Mouse (Mus musculus): ENCODE measurements around the gene Arpc5l. TPM values are rescaled to one million over a fixed set of nuclear protein-coding genes. Genes with fewer than 3 reads are reported as not detected.
A peak's percentile ranks its signal among the peaks of the same experiment; 100 is the strongest.
"Not testable (repeated sequence)": the region's sequence is repeated elsewhere in the genome, so short reads cannot be mapped to it uniquely, and the experiment has no call there.

Arpc5l gene
- polyA plus RNA-seq, 1 experiment from 2014 or later = 144 TPM

DNA sequence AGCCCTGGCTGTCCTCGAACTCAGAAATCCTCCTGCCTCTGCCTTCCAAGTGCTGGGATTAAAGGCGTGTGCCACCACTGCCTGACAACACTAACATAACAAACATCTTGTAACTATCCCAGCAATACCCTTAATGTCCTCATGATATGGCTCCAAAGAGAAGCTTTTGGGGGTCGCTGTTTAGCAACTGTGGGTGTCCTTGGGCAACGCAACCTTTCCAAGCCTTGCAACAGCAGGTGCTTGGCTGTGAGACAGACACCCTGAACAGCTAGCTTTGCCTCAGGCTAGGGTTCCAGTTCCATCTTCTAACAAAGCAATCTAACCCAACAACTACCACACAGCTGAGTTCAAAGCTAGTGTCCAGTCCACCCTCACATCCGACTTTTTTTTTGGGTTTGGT is 1.6 kb upstream of the Arpc5l start:
- Histone ChIP-seq H3K4me1 (ENCODE audit: control insufficient read depth, insufficient read depth, low read length) (peaks cover 28% of the 10 kb centered on the region), H3K27ac (replicated peaks; ENCODE audit: low read depth, low read length) (no peak overlapping the region), H3K4me2 (ENCODE audit: low read length) (peak overlapping the region; percentile 94), H3K9ac (replicated peaks; ENCODE audit: low read length) (peak overlapping the region; percentile 88; the same call in 1 of the 2 replicates), H3K9me3 (ENCODE audit: control insufficient read depth, low read length) (no peaks in the 10 kb centered on the region), H3K36me3 (ENCODE audit: control insufficient read depth, insufficient read depth, low read length) (peaks cover 43% of the 10 kb centered on the region), H3K27me3 (ENCODE audit: control insufficient read depth, insufficient read depth, low read length) (no peaks in the 10 kb centered on the region), H3K4me3 (replicated peaks; ENCODE audit: low read depth, low read length) (peak overlapping the region; percentile 58)
- no peak for ATAC-seq (ENCODE audit: low FRiP score, low TSS enrichment)
- 75% methylated on average over 5 of the region's 5 CpGs for WGBS
- DNase-seq = no peak

DNA sequence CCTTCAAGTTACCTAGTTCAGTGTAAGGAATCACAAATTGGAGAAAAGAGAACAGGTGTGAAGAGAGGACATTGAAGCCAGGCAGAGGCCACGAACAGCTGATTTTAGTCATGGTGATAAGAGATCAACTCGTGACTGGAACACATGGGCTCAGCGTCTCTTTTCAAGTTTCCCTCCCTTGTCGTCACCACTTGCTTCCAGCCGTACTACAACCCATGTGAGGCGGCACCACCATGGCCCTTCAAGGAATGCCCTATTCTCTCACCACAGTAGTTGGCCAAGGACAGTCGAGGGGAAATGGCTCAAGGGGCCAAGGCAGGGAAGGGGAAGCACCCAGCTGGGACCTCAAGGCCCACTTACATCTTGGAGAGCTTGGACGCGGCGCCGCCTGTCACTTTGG is 776 bp upstream of the Arpc5l start:
- peak overlapping the region; percentile 88 for H3K9ac ChIP-seq (replicated peaks; ENCODE audit: low read length)
- 0 out of 2 replicates have a peak, but pooled peaks have one; percentile 0 for ATAC-seq (ENCODE audit: low FRiP score, low TSS enrichment)
- peak overlapping the region; percentile 94 for H3K4me2 ChIP-seq (ENCODE audit: low read length)
- peaks cover 43% of the 10 kb centered on the region for H3K36me3 ChIP-seq (ENCODE audit: control insufficient read depth, insufficient read depth, low read length)
- no peaks in the 10 kb centered on the region for H3K27me3 ChIP-seq (ENCODE audit: control insufficient read depth, insufficient read depth, low read length)
- 0% methylated on average over 11 of the region's 11 CpGs for WGBS
- DNase-seq = peak; percentile 49
- H3K9me3 ChIP-seq (ENCODE audit: control insufficient read depth, low read length) = no peaks in the 10 kb centered on the region
- H3K4me3 ChIP-seq (replicated peaks; ENCODE audit: low read depth, low read length) = peak overlapping the region; percentile 58
- peaks cover 36% of the 10 kb centered on the region for H3K4me1 ChIP-seq (ENCODE audit: control insufficient read depth, insufficient read depth, low read length)
- peak overlapping the region; percentile 87 for H3K27ac ChIP-seq (replicated peaks; ENCODE audit: low read depth, low read length)

- Histone ChIP-seq H3K4me1 (ENCODE audit: control insufficient read depth, insufficient read depth, low read length) (peaks cover 41% of the 10 kb centered on the region), H3K36me3 (ENCODE audit: control insufficient read depth, insufficient read depth, low read length) (peaks cover 30% of the 10 kb centered on the region), H3K27ac (replicated peaks; ENCODE audit: low read depth, low read length) (peak within 1 kb of the TSS; percentile 87), H3K27me3 (ENCODE audit: control insufficient read depth, insufficient read depth, low read length) (no peaks in the 10 kb centered on the region), H3K9ac (replicated peaks; ENCODE audit: low read length) (peak within 1 kb of the TSS; percentile 88), H3K4me3 (replicated peaks; ENCODE audit: low read depth, low read length) (peak within 1 kb of the TSS; percentile 58), H3K9me3 (ENCODE audit: control insufficient read depth, low read length) (no peaks in the 10 kb centered on the region), H3K4me2 (ENCODE audit: low read length) (peak within 1 kb of the TSS; percentile 94)
- WGBS = 15% methylated on average over 15 of the region's 15 CpGs
- DNase-seq (no peak), ATAC-seq (ENCODE audit: low FRiP score, low TSS enrichment) (no peak)
These were observed 479 bp downstream of the Arpc5l start, which contains the start of gene Rpl35 for GRCm38 (mm10) chr2:39005574-39006079. Rpl35 (minus strand) TSS chr2:39005624.

DNA sequence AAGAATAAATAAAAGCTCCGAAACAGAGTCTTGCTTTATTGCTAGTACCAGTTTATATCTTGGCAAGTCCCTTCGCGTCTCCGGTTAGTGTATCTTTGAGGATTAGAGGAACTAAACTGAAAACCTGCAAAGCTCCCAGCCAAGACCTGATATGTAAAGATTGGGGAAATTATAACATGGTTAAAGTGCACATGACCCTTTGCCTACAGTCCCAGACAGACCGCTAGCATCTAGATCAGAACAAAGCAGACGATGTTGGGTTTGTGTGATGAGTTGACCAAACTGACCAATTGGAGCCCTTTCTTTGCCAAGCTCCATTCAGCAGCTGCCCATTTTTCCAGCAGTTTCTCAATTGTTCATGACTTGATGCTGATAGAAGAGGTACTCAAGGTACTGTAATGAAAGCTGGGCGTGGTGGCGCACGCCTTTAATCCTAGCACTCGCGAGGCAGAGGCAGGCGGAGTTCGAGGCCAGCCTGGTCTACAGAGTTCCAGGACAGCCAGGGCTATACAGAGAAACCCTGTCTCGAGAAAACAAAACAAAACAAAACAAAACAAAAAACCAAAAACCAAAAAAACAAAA is 1.1 kb downstream of the Arpc5l start:
- H3K9ac ChIP-seq (replicated peaks; ENCODE audit: low read length) = no peak overlapping the region
- peaks cover 41% of the 10 kb centered on the region for H3K4me1 ChIP-seq (ENCODE audit: control insufficient read depth, insufficient read depth, low read length)
- H3K36me3 ChIP-seq (ENCODE audit: control insufficient read depth, insufficient read depth, low read length) = peaks cover 27% of the 10 kb centered on the region
- no peak overlapping the region for H3K27ac ChIP-seq (replicated peaks; ENCODE audit: low read depth, low read length)
- no peak for ATAC-seq (ENCODE audit: low FRiP score, low TSS enrichment)
- no peak for DNase-seq
- H3K4me2 ChIP-seq (ENCODE audit: low read length) = peak overlapping the region; percentile 94
- H3K9me3 ChIP-seq (ENCODE audit: control insufficient read depth, low read length) = no peaks in the 10 kb centered on the region
- no peaks in the 10 kb centered on the region for H3K27me3 ChIP-seq (ENCODE audit: control insufficient read depth, insufficient read depth, low read length)
- peak overlapping the region; percentile 58 for H3K4me3 ChIP-seq (replicated peaks; ENCODE audit: low read depth, low read length)
- 90% methylated on average over 14 of the region's 14 CpGs for WGBS

GRCm38 (mm10) chr2:39007865-39008264 is 2.7 kb downstream of the Arpc5l start:
- ATAC-seq (ENCODE audit: low FRiP score, low TSS enrichment) = peak; percentile 88
- Histone ChIP-seq H3K27ac (replicated peaks; ENCODE audit: low read depth, low read length) (peak overlapping the region; percentile 90), H3K4me2 (ENCODE audit: low read length) (peak overlapping the region; percentile 96), H3K27me3 (ENCODE audit: control insufficient read depth, insufficient read depth, low read length) (no peaks in the 10 kb centered on the region), H3K36me3 (ENCODE audit: control insufficient read depth, insufficient read depth, low read length) (peaks cover 18% of the 10 kb centered on the region), H3K4me1 (ENCODE audit: control insufficient read depth, insufficient read depth, low read length) (peaks cover 41% of the 10 kb centered on the region), H3K4me3 (replicated peaks; ENCODE audit: low read depth, low read length) (peak overlapping the region; percentile 68), H3K9me3 (ENCODE audit: control insufficient read depth, low read length) (no peaks in the 10 kb centered on the region), H3K9ac (replicated peaks; ENCODE audit: low read length) (peak overlapping the region; percentile 88)
- peak; percentile 96 for DNase-seq
- under 1% methylated on average over 44 of the region's 44 CpGs for WGBS

DNA sequence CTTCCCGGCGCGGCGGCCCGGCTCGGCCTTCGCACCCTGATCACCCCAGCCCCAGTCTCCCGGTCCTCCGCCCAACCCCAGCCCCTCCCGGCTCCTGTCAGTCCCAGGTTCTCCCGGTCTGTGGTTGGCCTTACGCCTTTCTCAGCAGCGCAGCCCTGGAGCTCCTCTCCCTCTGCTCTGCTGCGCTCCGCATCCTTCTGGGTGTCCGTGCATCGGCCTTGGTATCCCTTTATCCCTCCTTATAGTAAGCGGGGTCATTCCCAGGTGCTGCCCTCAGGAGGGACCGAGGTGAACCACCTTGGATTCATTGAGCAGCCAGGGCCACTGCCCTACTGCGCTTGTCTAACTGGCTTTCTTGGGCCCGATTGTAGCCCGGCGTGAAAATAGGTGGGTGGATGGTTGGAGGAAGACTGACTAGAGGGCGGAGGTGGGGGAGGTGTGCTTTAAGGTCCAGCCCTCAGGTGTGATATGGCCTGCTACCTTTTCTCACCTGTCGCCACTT is 3.3 kb downstream of the Arpc5l start:
- under 1% methylated on average over 25 of the region's 25 CpGs for WGBS
- Histone ChIP-seq H3K27ac (replicated peaks; ENCODE audit: low read depth, low read length) (peak overlapping the region; percentile 90), H3K9me3 (ENCODE audit: control insufficient read depth, low read length) (no peaks in the 10 kb centered on the region), H3K27me3 (ENCODE audit: control insufficient read depth, insufficient read depth, low read length) (no peaks in the 10 kb centered on the region), H3K9ac (replicated peaks; ENCODE audit: low read length) (peak overlapping the region; percentile 88), H3K4me1 (ENCODE audit: control insufficient read depth, insufficient read depth, low read length) (peaks cover 36% of the 10 kb centered on the region), H3K36me3 (ENCODE audit: control insufficient read depth, insufficient read depth, low read length) (peaks cover 19% of the 10 kb centered on the region), H3K4me3 (replicated peaks; ENCODE audit: low read depth, low read length) (peak overlapping the region; percentile 68), H3K4me2 (ENCODE audit: low read length) (peak overlapping the region; percentile 96)
- peak; percentile 48 for ATAC-seq (ENCODE audit: low FRiP score, low TSS enrichment)
- DNase-seq = peak; percentile 52

- peaks cover 30% of the 10 kb centered on the region for H3K4me1 ChIP-seq (ENCODE audit: control insufficient read depth, insufficient read depth, low read length)
- H3K4me2 ChIP-seq (ENCODE audit: low read length) = peak overlapping the region; percentile 96
- no peak overlapping the region for H3K27ac ChIP-seq (replicated peaks; ENCODE audit: low read depth, low read length)
- ATAC-seq (ENCODE audit: low FRiP score, low TSS enrichment) (no peak), DNase-seq (no peak)
- peak overlapping the region; percentile 88 for H3K9ac ChIP-seq (replicated peaks; ENCODE audit: low read length)
- H3K9me3 ChIP-seq (ENCODE audit: control insufficient read depth, low read length) = no peaks in the 10 kb centered on the region
- H3K4me3 ChIP-seq (replicated peaks; ENCODE audit: low read depth, low read length) = peak overlapping the region; percentile 68
- H3K36me3 ChIP-seq (ENCODE audit: control insufficient read depth, insufficient read depth, low read length) = peaks cover 21% of the 10 kb centered on the region
- no peaks in the 10 kb centered on the region for H3K27me3 ChIP-seq (ENCODE audit: control insufficient read depth, insufficient read depth, low read length)
- 40% methylated on average over 3 of the region's 3 CpGs for WGBS
These were observed 3.8 kb downstream of the Arpc5l start for GRCm38 (mm10) chr2:39008954-39009365.

DNA sequence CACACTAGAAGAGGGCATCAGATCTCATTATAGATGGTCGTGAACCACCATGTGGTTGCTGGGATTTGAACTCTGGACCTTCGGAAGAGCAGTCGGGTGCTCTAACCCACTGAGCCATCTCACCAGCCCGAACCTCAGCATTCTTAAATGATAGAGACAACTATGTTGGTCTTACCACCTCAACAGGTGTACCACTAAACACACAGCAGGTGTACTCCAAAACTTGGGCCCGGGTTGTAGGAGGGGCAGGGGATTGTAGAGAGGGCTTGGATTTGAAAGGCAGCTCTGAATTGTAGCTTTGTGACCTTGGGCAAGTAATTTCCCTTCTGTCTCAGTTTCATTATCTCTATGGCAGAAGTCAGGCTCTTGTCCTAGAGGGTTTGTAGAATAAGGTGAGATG is 5.0 kb downstream of the Arpc5l start:
- Histone ChIP-seq H3K36me3 (ENCODE audit: control insufficient read depth, insufficient read depth, low read length) (peaks cover 33% of the 10 kb centered on the region), H3K4me1 (ENCODE audit: control insufficient read depth, insufficient read depth, low read length) (peaks cover 27% of the 10 kb centered on the region)
- H3K4me2 ChIP-seq (ENCODE audit: low read length); H3K9me3 ChIP-seq (ENCODE audit: control insufficient read depth, low read length); H3K27ac ChIP-seq (replicated peaks; ENCODE audit: low read depth, low read length); H3K4me3 ChIP-seq (replicated peaks; ENCODE audit: low read depth, low read length); H3K27me3 ChIP-seq (ENCODE audit: control insufficient read depth, insufficient read depth, low read length); H3K9ac ChIP-seq (replicated peaks; ENCODE audit: low read length); DNase-seq; ATAC-seq (ENCODE audit: low FRiP score, low TSS enrichment): not testable (repeated sequence)
- 96% methylated on average over 4 of the region's 5 CpGs for WGBS

GRCm38 (mm10) chr2:39011264-39011663 is 6.1 kb downstream of the Arpc5l start:
- DNase-seq = no peak
- ATAC-seq (ENCODE audit: low FRiP score, low TSS enrichment) = no peak
- peaks cover 44% of the 10 kb centered on the region for H3K36me3 ChIP-seq (ENCODE audit: control insufficient read depth, insufficient read depth, low read length)
- H3K4me1 ChIP-seq (ENCODE audit: control insufficient read depth, insufficient read depth, low read length) = peaks cover 19% of the 10 kb centered on the region
- H3K27me3 ChIP-seq (ENCODE audit: control insufficient read depth, insufficient read depth, low read length) = no peaks in the 10 kb centered on the region
- H3K9ac ChIP-seq (replicated peaks; ENCODE audit: low read length) = no peak overlapping the region
- no peak overlapping the region for H3K27ac ChIP-seq (replicated peaks; ENCODE audit: low read depth, low read length)
- H3K4me2 ChIP-seq (ENCODE audit: low read length) = no peak overlapping the region
- H3K9me3 ChIP-seq (ENCODE audit: control insufficient read depth, low read length) = no peaks in the 10 kb centered on the region
- H3K4me3 ChIP-seq (replicated peaks; ENCODE audit: low read depth, low read length) = no peak overlapping the region
